Mouse (Mus musculus) embryonic fibroblast, embryonic 13.5 days (primary cell): ENCODE results near the gene Tmem274.

Source experiments
- CTCF ChIP-seq: IDR thresholded peaks from 2 replicates; pipeline ENCODE4 v1.5.1; 2011; ENCODE audit warnings: mild to moderate bottlenecking, control low read depth, low read length, moderate library complexity, borderline replicate concordance; ENCODE audit not compliant: insufficient read depth
- POLR2A ChIP-seq: IDR thresholded peaks from 2 replicates; pipeline ENCODE4 v1.6.1; 2011; ENCODE audit warnings: low read depth, mild to moderate bottlenecking, control low read depth, low read length, moderate library complexity

- TF ChIP-seq POLR2A (no peak), CTCF (no peak)
Observed at GRCm38 (mm10) chr4:149429592-149429991, 47.6 kb upstream of the Tmem274 start.
